Mouse (Mus musculus) mouse trophoblast stem cell (cell line): ENCODE results near the gene Atp5e.

Experiments used
- in situ Hi-C, 2 experiments: fragments of 300-500 bp; cut with MseI, MboI; formaldehyde crosslinking; loops; 2 replicates in 1 of 2; 3 replicates in 1 of 2; pipeline ENCODE4 v1.15.1; 2025

The Atp5e gene

GRCm38 (mm10) chr2:174448405-174448804 lies 15.5 kb downstream of the Atp5e start:
- in situ Hi-C loops, result no loop called here

GRCm38 (mm10) chr2:174446905-174447304 lies 17.0 kb downstream of the Atp5e start:
- in situ Hi-C loops, result no loop called here

GRCm38 (mm10) chr2:174446492-174446891 lies 17.4 kb downstream of the Atp5e start:
- in situ Hi-C loops, result no loop called here

- in situ Hi-C loops, result no loop called here
These were observed 18.9 kb downstream of the Atp5e start for GRCm38 (mm10) chr2:174445018-174445417.

GRCm38 (mm10) chr2:174444359-174444758 lies 19.5 kb downstream of the Atp5e start:
- in situ Hi-C loops, result no loop called here

GRCm38 (mm10) chr2:174443046-174443445 lies 20.9 kb downstream of the Atp5e start:
- in situ Hi-C loops, result no loop called here

- in situ Hi-C loops, result no loop called here
These were observed 21.4 kb downstream of the Atp5e start for GRCm38 (mm10) chr2:174442460-174442859.

- in situ Hi-C loops, result no loop called here
These were observed 22.0 kb downstream of the Atp5e start for GRCm38 (mm10) chr2:174441898-174442297.

GRCm38 (mm10) chr2:174439961-174440360 lies 23.9 kb downstream of the Atp5e start:
- in situ Hi-C loops, result no loop called here

- in situ Hi-C loops, result no loop called here
These were observed 24.5 kb downstream of the Atp5e start for GRCm38 (mm10) chr2:174439450-174439838.

- in situ Hi-C loops, result no loop called here
These were observed 25.0 kb downstream of the Atp5e start, which contains the start of gene Ctsz for GRCm38 (mm10) chr2:174438737-174439449. Gene Ctsz (minus strand): TSS chr2:174439039.

GRCm38 (mm10) chr2:174438181-174438580 lies 25.7 kb downstream of the Atp5e start:
- in situ Hi-C loops, result no loop called here

GRCm38 (mm10) chr2:174437697-174437982 lies 26.3 kb downstream of the Atp5e start:
- in situ Hi-C loops, result no loop called here

- in situ Hi-C loops, result no loop called here
These were observed 26.8 kb downstream of the Atp5e start for GRCm38 (mm10) chr2:174436916-174437696.

GRCm38 (mm10) chr2:174436076-174436701 lies 27.7 kb downstream of the Atp5e start:
- in situ Hi-C loops, result no loop called here

- in situ Hi-C loops, result no loop called here
These were observed 29.0 kb downstream of the Atp5e start for GRCm38 (mm10) chr2:174434943-174435342.

GRCm38 (mm10) chr2:174428996-174429591 lies 34.8 kb downstream of the Atp5e start:
- in situ Hi-C loops, result no loop called here

GRCm38 (mm10) chr2:174428076-174428835 lies 35.6 kb downstream of the Atp5e start:
- in situ Hi-C loops, result no loop called here

- in situ Hi-C loops, result no loop called here
These were observed 37.0 kb downstream of the Atp5e start for GRCm38 (mm10) chr2:174426856-174427255.

- in situ Hi-C loops, result no loop called here
These were observed 39.4 kb downstream of the Atp5e start for GRCm38 (mm10) chr2:174424301-174425085.

- in situ Hi-C loops, result no loop called here
These were observed 42.8 kb downstream of the Atp5e start for GRCm38 (mm10) chr2:174421107-174421506.
